Mouse (Mus musculus) WW6 (cell line): ENCODE data around the gene Hk3.

ENCODE experiments used
- DNase-seq: peaks from one replicate; pipeline ENCODE4 v3.0.0-alpha.2; 2013; ENCODE audit warnings: low read depth, low spot score

The Hk3 gene

GRCm38 (mm10) chr13:55021194-55021779 lies at the start of gene Hk3:
Hk3 (minus strand) TSS chr13:55021385.
- no peak for DNase-seq

- no peak for DNase-seq
These were observed 48.5 kb upstream of the Hk3 start for GRCm38 (mm10) chr13:55069719-55070118.

- no peak for DNase-seq
These were observed 42.1 kb upstream of the Hk3 start for GRCm38 (mm10) chr13:55063276-55063675.

- peak; percentile 16 for DNase-seq
These were observed 36.9 kb upstream of the Hk3 start for GRCm38 (mm10) chr13:55058042-55058441.

GRCm38 (mm10) chr13:55047706-55048105 lies 26.5 kb upstream of the Hk3 start:
- DNase-seq, result no peak

- DNase-seq, result no peak
These were observed 18.8 kb upstream of the Hk3 start for GRCm38 (mm10) chr13:55040016-55040415.

- no peak for DNase-seq
These were observed 3.0 kb upstream of the Hk3 start for GRCm38 (mm10) chr13:55024215-55024614.

- DNase-seq, result no peak
These were observed 1.5 kb upstream of the Hk3 start for GRCm38 (mm10) chr13:55022715-55023114.

GRCm38 (mm10) chr13:55022256-55022655 lies 1.1 kb upstream of the Hk3 start:
- no peak for DNase-seq

- no peak for DNase-seq
These were observed 1.1 kb downstream of the Hk3 start for GRCm38 (mm10) chr13:55020051-55020450.

GRCm38 (mm10) chr13:55019181-55019580 lies 2.0 kb downstream of the Hk3 start:
- no peak for DNase-seq

GRCm38 (mm10) chr13:55018700-55019099 lies 2.5 kb downstream of the Hk3 start:
- no peak for DNase-seq

- no peak for DNase-seq
These were observed 3.1 kb downstream of the Hk3 start for GRCm38 (mm10) chr13:55017898-55018599.

GRCm38 (mm10) chr13:55017154-55017897 lies 3.9 kb downstream of the Hk3 start:
- DNase-seq, result no peak

GRCm38 (mm10) chr13:55014451-55014850 lies 6.7 kb downstream of the Hk3 start:
- DNase-seq, result no peak

GRCm38 (mm10) chr13:55013702-55014344 lies 7.4 kb downstream of the Hk3 start:
- no peak for DNase-seq

- DNase-seq, result no peak
These were observed 9.2 kb downstream of the Hk3 start for GRCm38 (mm10) chr13:55011981-55012478.

GRCm38 (mm10) chr13:55011103-55011502 lies 10.1 kb downstream of the Hk3 start:
- no peak for DNase-seq

- no peak for DNase-seq
These were observed 12.6 kb downstream of the Hk3 start for GRCm38 (mm10) chr13:55008589-55008988.

- DNase-seq, result no peak
These were observed 14.8 kb downstream of the Hk3 start for GRCm38 (mm10) chr13:55006415-55006742.

GRCm38 (mm10) chr13:55005691-55006414 lies 15.3 kb downstream of the Hk3 start:
- DNase-seq, result no peak

- DNase-seq, result no peak
These were observed 16.5 kb downstream of the Hk3 start for GRCm38 (mm10) chr13:55004646-55005045.
